Mouse (Mus musculus): ENCODE data around the gene Gm47429. TPM values are rescaled to one million over a fixed set of nuclear protein-coding genes. Genes with fewer than 3 reads are reported as not detected.
"Not testable (repeated sequence)": the region's sequence is repeated elsewhere in the genome, so short reads cannot be mapped to it uniquely, and the experiment has no call there.

The Gm47429 gene
- not detected for polyA plus RNA-seq (2017; shearing (Covaris generic))

DNA sequence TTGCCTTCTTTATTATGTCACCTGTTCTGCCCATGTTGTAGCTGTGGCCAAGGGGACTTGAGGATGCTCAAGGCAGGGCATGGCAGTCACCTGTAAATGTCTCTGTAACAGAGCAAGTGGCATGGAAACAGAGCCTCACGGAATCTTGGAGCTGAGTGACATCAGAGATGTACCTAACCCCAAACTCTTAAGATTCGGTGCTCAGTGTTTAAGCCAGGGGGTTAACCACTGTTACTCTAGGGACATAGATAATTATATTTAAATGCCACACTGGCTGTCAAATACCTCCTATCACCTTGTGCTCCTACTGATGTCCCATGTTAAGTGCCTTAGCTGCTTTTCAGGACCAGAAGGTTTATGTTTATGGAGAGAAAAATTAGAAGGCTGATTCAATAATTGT is at the start of gene Gm47429:
Gene Gm47429 (minus strand): TSS at position 101 of the 400 bp plus-strand sequence.
- no peak for ATAC-seq

DNA sequence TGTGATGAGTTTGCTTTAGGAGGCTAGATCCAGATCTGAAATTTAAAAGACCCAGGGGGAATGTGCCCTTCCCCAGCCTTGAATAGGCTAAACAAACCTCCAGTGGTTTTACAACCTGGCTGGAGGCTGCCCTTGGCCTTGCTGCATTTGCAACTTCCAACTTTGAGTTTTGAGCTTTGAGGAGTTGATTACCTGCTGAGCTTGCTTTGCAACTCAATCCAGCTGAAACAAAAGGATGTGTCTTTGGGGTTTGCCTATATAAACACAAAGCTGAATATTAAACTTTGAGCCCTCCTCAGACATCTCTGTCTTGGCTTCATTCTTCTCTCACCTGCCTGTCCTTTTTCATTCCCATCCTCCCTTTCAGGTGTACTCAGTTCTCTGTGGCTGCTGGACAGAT is 44.8 kb upstream of the Gm47429 start:
- ATAC-seq = not testable (repeated sequence)

DNA sequence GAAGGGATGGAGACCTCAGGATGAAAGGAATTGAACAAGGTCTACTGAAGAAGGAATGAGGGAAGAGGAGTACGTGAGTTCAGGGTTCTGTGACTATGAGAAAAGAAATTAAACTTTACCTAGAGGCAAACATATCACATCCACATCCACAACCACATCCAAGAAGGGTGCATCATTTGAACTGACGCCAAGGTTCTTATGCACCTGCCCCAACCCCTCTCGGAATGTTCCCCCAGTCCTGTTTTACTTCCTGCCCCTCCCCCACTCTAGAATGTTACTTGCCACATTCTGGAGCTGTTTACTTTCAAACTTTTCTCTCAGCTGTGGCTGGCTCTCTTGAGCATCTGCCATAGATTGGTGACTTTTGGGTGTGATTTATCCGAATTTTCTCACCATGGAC is 23.3 kb upstream of the Gm47429 start, which contains the start of gene Nutm2:
Gene Nutm2 (plus strand): TSS at position 301 of the 400 bp plus-strand sequence.
- ATAC-seq = no peak

DNA sequence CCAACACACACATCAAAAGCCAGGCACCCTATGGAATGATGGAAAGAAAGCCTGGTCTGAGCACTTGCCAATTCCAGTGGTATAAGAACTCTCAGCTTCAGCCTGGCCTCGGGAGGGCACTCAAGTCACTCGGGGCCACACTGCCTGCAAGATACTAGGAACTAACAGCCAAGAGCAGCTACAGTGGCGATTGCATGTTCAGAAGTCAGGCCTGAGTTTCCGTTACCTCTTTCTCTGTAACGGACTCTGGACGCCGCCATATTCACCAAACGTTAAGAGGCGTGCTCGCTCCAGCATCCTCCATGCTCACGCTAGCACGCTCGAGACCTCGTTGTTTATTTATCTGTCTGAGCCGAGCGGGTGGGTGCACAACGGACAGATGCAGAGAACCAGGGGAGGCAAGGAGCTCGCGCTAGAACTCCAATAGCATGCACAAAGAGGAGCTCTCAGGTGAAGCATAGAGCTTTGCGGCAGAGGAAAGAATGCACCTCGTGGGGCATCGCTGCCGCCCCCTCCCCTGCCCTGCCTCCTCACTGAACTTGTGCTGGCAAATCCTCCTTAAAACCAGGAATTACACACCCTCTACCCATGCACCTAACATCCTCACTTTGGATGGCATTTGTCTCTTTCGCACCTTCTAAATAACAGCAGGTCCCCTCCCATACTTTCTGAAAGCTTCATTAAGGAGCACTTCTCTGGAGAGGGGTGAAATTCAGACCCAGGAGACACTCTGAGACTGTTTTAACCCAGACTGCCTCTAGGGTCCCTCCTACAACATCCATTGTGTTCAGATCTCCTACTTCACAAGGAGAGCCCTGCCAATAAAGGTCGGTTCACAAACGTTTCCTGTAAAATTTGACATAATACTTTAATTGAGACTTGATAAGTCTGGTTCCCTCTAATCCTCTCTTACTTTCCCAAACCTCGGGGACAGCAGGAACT is 21.2 kb upstream of the Gm47429 start:
- ATAC-seq = no peak

DNA sequence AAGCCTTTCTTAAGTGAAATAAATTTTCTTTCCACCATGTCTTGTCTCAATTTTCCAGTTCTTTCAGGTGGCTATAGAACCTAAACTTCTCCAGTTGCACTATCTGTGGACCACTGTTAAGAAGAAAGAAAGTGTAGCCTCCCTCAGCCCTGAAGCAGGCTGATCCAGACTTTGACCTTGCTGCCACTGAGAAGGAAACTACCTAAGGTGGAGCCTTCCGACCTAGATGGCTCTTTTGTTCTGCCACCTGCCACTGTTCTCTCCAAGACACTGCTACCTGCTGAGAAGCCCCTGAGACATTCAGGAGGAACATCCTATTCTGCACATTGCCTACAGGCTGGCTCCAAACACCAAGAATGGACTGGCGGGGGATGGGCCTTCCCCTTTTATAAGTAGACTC is 16.7 kb upstream of the Gm47429 start:
- not testable (repeated sequence) for ATAC-seq

DNA sequence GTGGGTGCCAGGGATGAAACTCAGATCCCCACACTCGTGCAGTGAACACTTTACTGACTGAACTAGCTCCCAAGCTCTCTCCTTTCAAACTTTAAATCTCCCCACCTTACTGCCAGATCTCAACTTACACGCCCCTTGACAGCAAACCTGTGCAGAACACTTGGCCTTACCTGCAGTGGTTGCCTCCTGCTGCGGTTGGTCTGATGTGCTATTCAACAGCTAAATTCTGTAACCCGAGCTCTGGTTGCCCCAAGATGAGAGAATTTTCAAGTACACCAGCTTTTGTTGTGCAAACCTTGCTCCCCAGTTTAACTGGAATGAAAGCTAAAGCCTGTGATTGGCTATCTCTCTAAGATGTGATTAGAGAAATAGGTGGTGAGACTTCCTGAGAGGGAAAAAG is 9.7 kb upstream of the Gm47429 start:
- ATAC-seq = no peak

DNA sequence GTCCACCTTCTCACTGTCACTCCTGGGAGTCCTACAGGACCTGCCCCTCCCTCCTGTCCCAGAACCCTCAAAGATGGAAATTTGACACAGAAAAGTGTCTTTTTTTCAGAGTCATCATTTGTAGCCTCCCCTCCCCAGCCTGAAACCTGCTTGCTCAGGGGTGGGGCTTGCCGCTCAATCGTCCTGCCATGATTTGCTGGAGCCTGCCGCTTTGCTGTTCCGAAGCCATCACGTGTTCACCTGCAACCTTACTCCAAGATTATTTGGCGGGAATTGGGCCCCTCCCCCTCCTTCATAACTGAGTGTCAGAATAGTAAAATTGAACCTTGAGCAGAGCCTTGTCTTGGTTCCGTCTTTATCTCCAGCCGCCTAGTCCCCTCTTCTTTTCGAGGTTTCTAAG is 8.6 kb upstream of the Gm47429 start:
- ATAC-seq = not testable (repeated sequence)

DNA sequence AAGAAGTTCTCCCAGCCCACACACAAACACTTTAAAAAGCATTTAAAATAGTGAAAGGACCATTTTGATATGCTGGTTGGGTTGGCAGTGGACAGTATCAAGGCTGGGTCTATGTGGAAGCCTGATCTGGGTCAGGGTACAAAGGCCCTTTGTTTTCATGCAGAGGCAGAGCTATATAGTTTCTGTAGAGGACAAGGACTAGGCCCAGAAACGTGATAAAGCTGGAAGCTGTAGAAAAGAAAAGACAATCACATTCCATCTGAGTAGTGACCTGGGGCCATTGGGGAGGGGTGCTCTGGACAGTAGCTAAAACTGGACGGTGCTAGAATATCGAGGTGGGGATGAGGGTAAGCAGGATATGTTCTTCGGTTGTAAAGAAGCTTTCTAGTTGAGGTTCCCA is 1.5 kb upstream of the Gm47429 start:
- no peak for ATAC-seq

DNA sequence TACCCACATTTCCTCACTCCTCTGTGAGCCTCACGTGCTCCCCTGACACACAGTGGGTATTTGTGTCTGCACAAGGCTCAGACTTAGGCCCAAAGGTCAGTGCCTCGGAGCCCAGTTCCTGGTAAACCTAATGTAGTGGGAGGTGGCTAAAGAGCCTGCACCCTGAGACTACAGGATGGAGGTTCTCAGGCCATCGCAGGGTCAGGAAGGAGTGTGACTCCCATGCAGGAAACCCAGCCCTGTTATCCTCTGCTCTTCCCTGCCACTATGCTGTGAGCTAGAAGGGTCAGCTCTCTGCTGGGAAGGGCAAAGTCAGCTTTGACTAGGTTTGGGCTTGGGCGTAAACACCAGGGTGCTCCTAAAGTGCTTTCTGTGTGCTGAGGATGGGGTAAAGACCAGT is 17.0 kb downstream of the Gm47429 start:
- ATAC-seq = no peak

DNA sequence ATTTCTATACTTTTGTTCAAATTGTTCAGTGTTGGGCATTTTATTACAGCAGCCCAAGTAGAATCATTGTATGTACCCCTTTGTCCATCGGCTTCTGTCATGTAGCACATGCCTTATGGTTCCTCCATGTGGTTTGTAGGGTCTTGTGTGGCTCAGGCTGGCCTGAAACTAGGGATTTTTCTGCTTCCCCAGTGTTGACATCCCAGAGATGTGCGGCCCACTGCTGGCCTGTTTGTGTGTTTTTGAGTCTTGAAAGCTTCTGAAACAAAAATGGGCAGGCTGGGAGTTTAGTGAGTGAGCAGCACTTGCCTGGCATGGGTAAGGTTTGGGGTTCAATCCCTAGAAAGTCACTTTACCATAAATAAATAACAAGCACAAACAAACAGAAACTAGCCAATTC is 19.2 kb downstream of the Gm47429 start:
- ATAC-seq = no peak

DNA sequence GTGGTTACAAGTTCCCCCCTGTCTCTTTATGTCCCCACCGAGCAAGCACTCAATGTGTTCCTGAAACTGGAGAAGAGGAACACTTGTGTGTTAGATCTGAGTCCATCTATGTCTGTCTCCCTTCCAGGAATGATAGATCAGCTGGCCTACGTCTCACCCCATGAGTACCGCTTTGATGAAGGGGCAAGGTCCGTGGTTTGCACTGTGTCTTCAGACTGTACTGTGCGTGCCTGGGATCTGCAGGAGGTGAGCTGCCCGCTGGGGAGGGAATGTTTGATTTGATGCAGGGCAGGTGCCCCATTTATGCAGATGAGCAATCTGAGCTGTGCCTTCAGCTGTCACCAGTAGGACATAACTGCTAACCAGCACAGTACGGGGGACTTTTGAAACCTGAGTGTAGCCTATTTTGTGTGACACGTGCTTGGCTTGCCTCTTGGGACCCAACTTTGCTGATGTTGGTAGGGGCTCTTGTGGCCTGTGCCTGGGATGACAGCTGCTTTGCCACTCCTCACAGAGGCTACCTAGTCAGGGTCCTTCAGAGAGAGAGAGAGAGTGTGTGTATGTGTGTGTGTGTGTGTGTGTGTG is 20.0 kb downstream of the Gm47429 start:
- no peak for ATAC-seq

DNA sequence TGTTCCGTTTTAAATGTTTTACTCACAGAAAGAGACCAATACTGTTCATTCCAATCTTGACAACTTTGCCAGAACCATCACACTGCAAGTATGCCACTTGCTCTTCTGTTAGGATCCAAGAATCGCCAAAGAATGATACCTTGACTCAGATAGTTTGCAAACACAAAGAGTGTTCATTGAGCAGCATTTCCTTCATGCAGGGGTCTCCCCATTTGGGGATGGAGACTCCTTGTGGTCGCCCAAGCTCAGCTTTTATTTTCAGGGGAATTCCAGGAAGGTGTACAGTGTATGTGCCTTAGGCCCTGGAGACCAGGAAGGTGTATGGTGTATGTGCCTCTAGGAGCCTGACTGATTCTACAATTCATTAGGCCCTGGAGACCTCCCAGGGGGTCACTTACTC is 25.3 kb downstream of the Gm47429 start:
- ATAC-seq = no peak

DNA sequence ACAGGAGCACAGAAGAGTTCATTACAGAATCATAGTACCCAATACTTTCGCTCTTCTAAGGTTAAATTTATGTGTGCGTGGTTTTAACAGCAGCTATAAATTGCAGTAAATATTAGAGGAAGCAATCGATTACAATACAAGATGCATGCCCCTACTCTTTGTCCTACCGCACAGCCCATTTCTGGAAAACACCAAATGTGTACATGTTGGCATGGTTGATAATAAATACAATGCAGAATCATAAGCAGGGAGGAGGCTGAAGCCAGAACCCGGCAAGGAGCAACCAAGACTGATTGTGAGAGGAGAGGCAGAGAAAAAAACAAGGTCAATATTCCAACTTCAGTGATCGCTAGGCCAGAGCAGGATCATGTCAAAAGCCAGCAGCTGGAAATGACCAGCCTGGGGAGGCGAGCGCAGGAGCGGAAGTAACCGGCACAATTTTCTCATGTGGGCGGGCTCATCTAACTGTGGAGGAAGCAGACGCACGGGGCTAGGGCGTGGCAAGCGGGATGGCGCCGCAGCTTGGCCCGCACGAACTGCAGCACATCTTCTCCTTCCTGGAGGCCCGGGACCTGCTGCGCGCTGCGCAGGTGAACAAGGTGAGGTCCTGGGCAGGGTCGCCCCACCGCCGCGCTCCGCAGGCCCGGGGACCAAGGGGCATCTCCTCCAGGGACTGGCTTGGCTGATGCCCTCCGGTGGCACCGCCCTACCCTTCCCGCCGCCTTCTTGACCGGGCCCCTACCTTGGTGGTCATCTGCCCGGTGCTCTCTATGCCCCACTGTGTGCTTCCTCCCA is 26.1 kb downstream of the Gm47429 start, which contains the start of gene Fbxw17:
Gene Fbxw17 (plus strand): TSS at position 476 of the 795 bp plus-strand sequence.
- ATAC-seq = peak; percentile 94

Other genes starting within 250 kb of the Gm47429 start
- gene Gm906, start 193.6 kb downstream of the Gm47429 start, polyA plus RNA-seq (2017; shearing (Covaris generic)) = not detected
- 10 to 100 TPM; 34.1 to 46.1 (median 41.4) TPM for gene Fbxw17, start 26.0 kb downstream of the Gm47429 start, polyA plus RNA-seq (2017; shearing (Covaris generic))
- not detected for gene Nutm2, start 23.4 kb upstream of the Gm47429 start, polyA plus RNA-seq (2017; shearing (Covaris generic))
- gene Gm904, start 199.3 kb upstream of the Gm47429 start, polyA plus RNA-seq (2017; shearing (Covaris generic)) = not detected

Measured in inflammation-experienced regulatory T-cells, adult 6 months (primary cell).